Mouse (Mus musculus): ENCODE measurements around the gene Tmc6.

DNA sequence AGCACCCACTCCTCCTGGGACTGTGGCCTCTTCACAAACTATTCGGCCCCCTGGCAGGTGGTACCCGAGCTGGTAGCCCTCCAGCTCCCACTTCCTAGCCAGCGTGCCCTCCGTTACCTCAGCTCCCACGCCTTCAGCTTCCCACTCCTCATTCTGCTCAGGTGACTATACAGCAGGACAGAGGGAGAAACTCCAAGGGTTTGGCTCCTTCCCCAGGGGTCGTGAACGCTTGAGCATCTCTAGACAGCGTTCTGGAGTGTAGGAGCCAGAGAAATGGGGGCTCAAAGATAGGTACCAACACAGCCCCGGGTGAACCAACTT, 9.4 kb upstream of the Tmc6 start:
- no peak for TF ChIP-seq CTCF (IDR thresholded peaks at IDR 0.05; ENCODE audit: low read depth, low read length)
- no peak for TF ChIP-seq POLR2A (IDR thresholded peaks at IDR 0.05; ENCODE audit: extremely low read depth, insufficient read depth, low read length)
